Mouse (Mus musculus) layer of hippocampus, adult 18-20 months (tissue): ENCODE data around the gene Carmil3. TPM values are rescaled to one million over a fixed set of nuclear protein-coding genes. Genes with fewer than 3 reads are reported as not detected.
A peak's percentile ranks its signal among the peaks of the same experiment; 100 is the strongest.

Experiments used
- DNase-seq, 2 experiments: peaks; one replicate each; pipeline ENCODE4 v3.0.0; 2022; ENCODE audit warnings: low spot score in 2 of 2
- total RNA-seq, 2 experiments: library from RNA; stranded (reverse); gene quantifications; 2 replicates each; pipeline ENCODE4 v1.2.3; 2021

The Carmil3 gene
- total RNA-seq, 2 experiments from 2014 or later = 46.8 to 50.8 TPM

- no peak for DNase-seq
Observed at GRCm38 (mm10) chr14:55492103-55492502, 1.7 kb downstream of the Carmil3 start.

- no peak for DNase-seq
Observed at GRCm38 (mm10) chr14:55495509-55496240, 5.2 kb downstream of the Carmil3 start.

GRCm38 (mm10) chr14:55496761-55497448 is 6.5 kb downstream of the Carmil3 start:
- DNase-seq = no peak

GRCm38 (mm10) chr14:55497449-55497821 is 7.0 kb downstream of the Carmil3 start:
- peak; percentile 72 to 88 for DNase-seq

GRCm38 (mm10) chr14:55505612-55506011 is 15.2 kb downstream of the Carmil3 start:
- DNase-seq = no peak

- DNase-seq = no peak
Observed at GRCm38 (mm10) chr14:55507801-55508200, 17.4 kb downstream of the Carmil3 start.

GRCm38 (mm10) chr14:55509540-55509939 is 19.1 kb downstream of the Carmil3 start:
- DNase-seq = no peak

GRCm38 (mm10) chr14:55510125-55510731 is 19.8 kb downstream of the Carmil3 start, which contains the start of gene Cpne6:
Cpne6 (plus strand) TSS chr14:55510445.
- peak; percentile 65 to 73 for DNase-seq

- DNase-seq = peak; percentile 83 to 88
Observed at GRCm38 (mm10) chr14:55511037-55511436, 20.6 kb downstream of the Carmil3 start.

- DNase-seq = no peak
Observed at GRCm38 (mm10) chr14:55513927-55514326, 23.5 kb downstream of the Carmil3 start.

- no peak for DNase-seq
Observed at GRCm38 (mm10) chr14:55515846-55516245, 25.4 kb downstream of the Carmil3 start.

- DNase-seq = peak; percentile 82 to 86
Observed at GRCm38 (mm10) chr14:55518897-55519296, 28.4 kb downstream of the Carmil3 start.

GRCm38 (mm10) chr14:55519604-55520003 is 29.2 kb downstream of the Carmil3 start:
- DNase-seq = peak in 1 of 2 experiments; percentile 52

GRCm38 (mm10) chr14:55520451-55521361 is 30.3 kb downstream of the Carmil3 start:
- DNase-seq = peak in 1 of 2 experiments; percentile 65

GRCm38 (mm10) chr14:55524062-55524461 is 33.6 kb downstream of the Carmil3 start:
- DNase-seq = no peak

GRCm38 (mm10) chr14:55524785-55525184 is 34.3 kb downstream of the Carmil3 start, which contains the start of gene Nrl:
Nrl (minus strand) TSS chr14:55524981.
- DNase-seq = no peak

- no peak for DNase-seq
Observed at GRCm38 (mm10) chr14:55526674-55527073, 36.2 kb downstream of the Carmil3 start.

GRCm38 (mm10) chr14:55527940-55528339 is 37.5 kb downstream of the Carmil3 start:
- peak in 1 of 2 experiments; percentile 57 for DNase-seq

- DNase-seq = peak in 1 of 2 experiments; percentile 47
Observed at GRCm38 (mm10) chr14:55536116-55536745, 45.8 kb downstream of the Carmil3 start.

- DNase-seq = peak; percentile 63 to 75
Observed at GRCm38 (mm10) chr14:55540067-55540786, 49.8 kb downstream of the Carmil3 start, which contains the start of gene Pck2. Pck2 (plus strand) TSS chr14:55540266.
